Mouse (Mus musculus) kidney, postnatal 4 days (tissue): ENCODE measurements around the gene Nes.

ENCODE experiments used
- DNase-seq, 2 experiments: peaks; one replicate each; pipeline ENCODE4 v3.0.0; 2021; ENCODE audit warnings: mixed read lengths in 2 of 2

The Nes gene

DNA sequence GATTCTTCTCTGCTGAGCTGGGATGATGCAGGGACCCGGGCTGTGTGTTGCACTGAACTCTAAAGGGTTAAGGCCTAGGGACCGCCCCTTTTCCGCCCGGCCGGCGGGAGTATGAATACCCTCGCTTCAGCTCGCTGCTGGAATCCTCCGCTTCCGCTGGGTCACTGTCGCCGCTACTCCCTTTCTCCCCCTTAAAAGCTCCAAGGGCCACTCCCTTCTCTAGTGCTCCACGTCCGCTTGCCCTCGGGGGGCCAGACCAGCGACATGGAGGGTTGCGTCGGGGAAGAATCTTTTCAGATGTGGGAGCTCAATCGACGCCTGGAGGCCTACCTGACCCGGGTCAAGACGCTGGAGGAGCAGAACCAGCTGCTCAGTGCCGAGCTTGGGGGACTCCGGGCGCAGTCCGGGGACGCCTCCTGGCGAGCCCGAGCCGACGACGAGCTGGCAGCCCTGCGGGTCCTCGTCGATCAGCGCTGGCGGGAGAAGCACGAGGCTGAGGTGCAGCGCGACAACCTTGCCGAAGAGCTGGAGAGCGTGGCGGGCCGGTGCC, at the start of gene Nes:
Gene Nes, plus strand, starts transcription at position 140 of the 550 bp plus-strand sequence.
- peak; percentile 89 to 93 for DNase-seq

DNA sequence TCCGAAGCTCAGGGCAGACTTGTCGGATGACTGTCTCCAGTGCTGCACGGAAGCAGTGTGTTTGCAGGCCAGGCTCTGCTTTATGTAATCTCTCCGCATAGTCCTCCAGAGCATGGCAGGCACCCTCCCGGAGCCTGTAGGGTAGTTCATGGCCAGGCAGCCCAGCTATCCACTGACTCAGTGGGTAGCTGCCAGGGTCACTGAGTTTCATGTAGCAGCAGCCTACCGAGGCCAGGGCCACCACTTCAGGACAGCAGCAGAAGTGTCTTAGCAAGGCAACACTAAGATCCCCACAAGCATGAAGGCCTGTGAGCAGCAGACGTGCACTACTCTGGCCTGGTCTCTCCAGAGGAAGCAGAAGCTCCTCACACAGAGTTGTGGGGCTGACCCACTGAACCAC, 45.9 kb upstream of the Nes start:
- DNase-seq: no peak

DNA sequence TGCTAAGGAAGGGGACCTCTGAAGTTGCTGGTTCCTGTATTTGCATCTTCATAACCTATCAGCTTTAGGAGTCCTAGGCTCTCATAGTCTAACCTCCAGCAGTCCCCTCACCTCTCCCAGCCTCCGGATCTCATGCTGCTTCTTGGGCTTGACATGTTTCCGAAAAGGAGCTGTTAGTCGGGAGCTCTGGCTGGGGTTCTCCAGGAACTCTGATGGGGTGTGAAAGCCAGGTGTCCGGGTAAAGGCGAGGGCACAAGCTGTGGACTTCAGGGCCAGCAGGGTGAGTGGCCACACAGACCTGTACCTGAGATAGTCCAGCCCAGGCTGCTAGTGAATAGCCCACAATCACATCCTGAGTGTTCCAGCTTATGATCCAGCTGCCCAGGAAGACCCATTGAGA, 43.4 kb upstream of the Nes start:
- DNase-seq: no peak

DNA sequence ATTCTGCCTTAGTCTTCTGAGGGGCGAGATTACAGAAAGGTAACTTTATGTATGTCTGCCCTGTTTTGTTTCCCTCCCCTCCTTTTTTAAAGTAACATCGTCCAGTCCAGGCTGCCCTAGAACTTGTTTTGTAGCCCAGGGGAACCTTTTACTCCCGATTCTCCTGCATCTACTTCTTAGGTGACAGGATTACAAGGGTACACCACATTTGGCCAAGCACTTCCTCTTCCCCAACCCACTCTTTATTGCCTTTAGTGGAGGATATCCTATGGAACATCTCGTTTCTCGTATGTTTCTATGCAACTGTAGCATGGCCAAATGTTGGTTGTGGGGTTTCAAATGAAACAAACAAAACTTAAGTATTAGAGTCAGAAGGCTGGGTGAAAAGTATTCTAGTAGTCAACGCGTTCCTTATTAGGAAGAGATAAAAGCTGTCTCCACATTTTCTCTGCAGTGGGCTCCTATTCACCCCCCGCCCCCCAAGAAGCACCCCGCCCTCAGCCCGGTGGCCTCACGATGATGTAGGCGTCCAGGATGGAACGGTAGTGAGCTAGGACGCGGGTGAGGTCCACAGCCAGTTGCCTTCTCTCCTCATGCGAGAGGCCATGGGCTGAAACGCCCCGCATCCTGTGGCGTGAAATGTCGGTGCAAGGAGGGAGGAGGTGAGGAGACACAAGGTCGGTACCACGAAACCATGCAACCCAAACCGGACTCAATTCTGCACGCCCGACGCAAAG, 41.4 kb upstream of the Nes start:
- no peak for DNase-seq

DNA sequence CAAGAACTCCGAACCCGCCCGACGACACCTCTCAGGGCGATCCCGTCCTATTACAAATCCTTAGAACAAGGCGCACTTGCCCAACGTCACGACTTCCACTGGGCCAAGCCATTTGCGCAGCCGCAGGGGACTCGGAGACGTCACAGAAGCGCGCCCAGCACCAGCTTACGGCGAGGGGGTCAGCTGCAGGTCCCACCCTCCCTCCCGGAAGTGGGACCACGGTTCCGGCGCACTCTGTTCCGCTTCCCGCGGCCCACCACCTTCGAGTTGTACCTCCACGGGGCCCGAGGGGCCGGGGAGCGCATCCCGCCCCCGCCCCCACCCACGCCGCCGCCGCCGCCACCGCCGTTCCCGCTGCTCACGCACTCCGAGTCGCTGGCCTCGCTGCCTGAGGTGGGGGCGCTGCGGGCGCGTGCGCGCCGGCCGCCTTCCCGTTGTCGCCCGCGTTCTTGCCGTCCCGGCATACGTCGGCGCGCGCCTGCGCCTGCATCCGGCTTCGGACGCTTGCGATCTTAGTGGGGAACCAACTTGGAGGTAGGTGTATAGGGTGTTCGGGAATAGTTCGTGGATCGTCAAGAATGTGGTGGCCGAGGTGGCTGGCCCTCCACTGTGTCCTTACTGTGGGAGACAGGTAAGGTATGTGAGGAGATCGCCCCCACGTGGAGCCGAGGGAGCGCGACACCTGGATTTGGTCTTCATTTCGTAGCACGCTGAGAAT, 40.6 kb upstream of the Nes start, which contains the start of the genes Isg20l2 and Rrnad1:
Gene Isg20l2, plus strand, starts transcription at position 237 of the 718 bp plus-strand sequence.
Gene Rrnad1, minus strand, starts transcription at position 640 of the 718 bp plus-strand sequence.
- peak; percentile 98 to 99 for DNase-seq

DNA sequence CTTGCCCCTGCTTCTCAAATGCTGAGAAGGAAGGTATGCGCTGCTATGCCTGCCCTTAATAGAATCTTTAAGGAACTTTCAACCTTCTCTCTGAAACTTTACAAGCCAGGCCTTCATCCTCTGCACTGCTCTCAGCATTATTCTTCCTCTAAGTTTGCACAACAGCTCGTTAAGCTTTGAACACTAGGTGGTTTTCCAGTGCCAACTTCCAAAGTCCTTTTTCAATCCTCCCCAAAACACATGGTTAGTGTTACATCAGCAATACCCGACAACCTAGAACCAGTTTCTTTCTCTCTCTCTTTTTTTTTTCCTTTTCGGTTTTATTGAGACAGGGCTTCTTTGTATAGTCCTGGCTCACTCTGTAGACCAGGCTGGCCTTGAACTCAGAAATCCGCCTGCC, 36.9 kb upstream of the Nes start:
- DNase-seq: no peak

DNA sequence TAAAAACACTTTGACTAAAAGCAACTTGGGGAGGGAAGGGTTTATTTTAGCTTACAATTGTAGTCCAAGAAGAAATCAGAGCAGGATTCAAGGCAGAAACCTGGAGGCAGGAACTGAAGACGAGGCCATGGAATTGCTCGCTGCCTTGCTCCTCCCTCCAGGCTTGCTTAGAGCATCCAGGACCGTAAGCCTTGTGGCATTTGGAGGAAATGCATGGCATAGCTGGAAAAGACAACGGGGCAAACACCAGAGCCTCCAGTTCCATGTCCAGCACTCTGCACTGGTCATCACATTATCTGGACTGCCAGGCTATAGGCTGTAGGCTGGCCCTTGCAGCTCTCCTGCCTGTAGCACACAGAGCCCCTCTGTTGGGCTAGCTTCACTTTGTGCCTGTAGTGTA, 36.4 kb upstream of the Nes start:
- DNase-seq: no peak

DNA sequence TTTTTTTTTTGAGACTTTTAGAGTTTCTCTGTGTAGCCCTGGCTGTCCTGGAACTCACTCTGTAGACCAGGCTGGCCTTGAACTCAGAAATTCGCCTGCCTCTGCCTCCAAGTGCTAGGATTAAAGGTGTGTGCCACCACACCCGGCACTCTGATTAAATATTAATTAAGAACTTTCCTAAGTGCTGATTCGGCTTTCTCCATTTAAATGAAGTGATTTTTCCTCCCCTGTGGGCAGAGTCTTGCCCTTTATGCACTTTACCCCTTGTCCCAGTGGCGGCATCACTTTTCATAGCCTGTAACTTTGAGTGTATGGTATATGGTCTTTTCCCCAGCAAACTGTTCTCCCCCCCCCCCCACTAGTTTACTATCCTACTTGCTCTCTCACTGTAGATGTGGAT, 35.7 kb upstream of the Nes start:
- no peak for DNase-seq

DNA sequence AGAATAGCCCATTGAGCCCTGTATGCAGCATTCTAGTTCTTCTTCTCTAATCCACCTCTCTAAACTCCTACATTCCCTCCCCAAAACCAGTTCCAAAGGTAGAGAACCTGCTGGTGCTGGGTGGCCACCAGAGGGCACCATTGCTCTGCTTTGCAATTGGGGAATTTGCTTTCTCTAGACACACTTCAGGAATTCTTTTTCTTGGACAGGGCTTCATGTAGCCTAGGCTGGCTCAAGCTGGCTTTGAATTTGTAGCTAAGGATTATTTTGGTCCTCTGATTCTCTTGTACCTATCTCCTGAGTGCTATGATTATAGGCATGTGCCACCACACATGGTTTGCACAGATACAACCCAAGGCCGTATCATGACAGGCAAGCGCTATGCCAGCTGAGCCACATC, 35.1 kb upstream of the Nes start:
- peak; percentile 94 to 96 for DNase-seq

DNA sequence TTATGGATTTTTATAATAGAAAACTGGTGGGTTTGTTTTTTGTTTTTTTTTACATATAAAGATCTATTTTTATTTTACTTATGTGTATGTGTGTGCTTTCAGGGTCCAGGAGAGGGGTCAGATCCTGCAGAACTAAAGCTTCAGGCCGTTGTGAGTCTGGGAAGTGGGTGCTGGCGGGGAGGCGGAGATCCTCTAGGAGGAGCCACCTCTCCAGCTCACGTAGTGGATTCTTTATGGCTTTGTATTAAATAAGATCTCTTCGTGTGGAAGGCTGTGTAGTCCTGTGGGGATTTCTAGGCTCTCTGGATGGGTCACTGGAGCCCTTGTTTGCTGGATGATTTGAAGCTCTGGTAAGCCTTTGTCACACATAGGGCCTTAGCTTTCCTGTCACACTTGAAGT, 30.3 kb upstream of the Nes start:
- DNase-seq: no peak

DNA sequence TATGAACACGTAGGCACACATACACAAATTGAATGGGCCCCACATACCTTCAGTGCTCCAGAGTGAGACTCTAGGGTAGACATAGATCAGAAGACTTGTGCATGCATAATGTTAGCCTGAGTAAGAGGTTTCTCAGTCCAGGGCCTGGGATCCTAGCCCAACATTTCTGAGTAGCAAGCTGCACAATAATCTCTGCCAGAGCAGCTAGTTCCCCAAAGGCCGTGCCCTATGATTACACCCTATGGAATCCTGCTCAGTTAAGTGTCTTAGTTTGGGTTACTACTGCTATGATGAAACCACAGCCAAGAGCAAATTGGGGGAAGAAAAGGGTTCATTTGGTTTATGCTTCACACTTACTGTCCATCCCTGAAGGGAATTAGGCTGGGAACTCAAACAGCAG, 28.4 kb upstream of the Nes start:
- no peak for DNase-seq

DNA sequence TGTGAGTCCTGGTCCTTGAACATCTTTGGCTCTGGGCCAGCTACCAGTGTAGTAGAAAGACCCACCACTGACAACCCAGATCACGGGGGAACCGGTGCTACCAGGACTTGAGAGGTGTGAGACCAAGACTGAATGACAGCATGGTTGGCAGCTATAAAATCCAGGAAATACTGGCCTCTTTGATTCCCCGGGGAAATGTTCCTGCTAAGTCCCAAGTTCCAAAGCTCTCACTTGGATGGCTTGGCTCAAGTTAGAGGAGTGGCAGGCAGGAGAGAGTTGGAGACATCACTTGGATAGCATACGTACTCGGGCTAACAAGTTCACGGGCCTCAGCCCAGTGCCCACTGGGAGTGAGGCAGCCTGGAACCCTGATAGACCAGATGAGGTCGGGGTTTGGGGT, 27.3 kb upstream of the Nes start:
- DNase-seq: no peak

DNA sequence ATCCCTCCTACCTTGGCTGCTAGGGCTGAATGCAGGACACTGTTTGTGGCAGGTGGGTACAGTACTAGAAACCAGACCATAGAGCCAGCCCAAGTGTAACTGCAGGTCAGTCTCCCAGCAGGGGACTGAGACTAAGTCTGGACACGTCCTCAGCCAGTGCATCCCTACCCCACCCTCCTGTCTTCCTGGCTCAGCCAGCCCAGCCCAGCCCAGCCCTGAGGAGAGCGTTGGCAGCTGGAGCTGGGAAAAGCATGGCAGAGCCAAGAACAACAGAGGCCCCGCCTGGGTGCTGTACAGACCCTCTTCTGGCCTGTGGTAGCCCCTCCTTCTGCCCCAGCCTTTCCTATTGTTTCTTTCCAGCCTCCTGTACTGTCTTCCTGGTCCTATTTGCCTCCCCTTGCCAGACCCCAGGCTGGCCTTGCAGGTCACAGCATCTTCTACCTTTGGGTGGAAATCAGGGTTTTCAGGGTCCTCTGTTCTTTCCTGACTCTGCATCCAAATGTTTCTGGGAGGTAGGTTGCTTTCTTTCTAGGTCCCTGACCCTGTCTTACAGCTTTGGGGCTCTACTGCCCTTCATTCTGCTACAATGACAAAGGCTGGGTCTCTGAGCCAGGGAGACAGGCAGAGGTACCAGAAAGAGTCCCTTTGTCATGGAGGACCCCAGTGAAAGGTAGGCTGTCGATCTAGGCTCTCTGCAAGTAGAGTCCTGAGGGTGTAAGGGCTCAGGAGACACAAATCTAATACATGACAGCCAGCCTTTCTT, 25.9 kb upstream of the Nes start:
- DNase-seq: no peak

DNA sequence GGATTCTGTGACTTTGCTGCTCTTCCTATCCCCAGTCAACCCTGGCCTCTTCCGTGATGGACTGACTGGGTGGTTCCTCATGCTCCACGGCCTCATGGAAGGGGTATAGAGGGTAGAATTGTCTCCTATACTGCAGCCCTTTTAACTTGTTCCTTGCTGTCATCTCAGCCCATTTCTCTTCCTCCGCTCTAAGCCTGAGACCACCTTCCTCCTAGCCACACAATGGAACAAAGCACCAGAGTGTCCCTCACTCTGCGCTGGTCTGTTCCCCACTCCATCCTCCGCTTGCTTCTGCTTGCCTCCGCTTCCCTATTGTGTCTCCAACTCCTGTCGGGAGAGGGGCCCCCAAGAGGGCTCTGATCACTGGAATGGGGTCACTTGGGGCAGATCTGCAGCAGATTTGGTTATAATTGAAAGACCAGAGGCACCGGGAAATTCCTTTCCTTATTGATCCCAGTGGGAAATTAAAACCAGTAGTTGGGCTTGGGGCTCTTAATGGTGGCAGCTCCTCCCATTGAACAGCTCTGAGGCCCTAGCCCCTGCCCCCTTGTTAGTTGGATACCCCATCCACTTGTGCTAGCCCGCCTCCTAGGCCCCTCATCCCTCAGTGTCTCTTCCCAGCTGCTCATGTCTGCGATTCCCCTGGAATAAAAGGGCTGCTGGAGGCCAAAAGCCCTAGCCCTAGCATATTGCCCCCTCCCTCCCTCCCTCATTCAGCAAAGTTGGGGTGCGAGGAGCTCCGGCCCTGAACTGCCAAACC, 24.9 kb upstream of the Nes start:
- DNase-seq: no peak

DNA sequence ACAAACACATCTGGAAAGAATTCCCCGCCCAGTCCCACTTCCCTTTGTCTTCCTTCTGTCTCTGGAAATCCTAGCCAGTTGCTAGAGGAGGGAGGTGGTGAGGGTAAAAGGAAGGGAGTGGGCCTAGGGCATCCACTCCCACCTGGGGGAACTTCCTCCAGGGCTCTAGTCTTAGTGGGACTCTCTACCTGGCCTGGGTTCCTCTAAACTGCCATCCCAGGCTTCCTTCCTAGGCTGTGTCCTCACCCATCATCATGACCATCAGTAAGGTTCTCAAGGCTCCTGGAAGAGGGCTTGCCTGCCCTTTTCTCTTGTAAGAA, 24.4 kb upstream of the Nes start:
- no peak for DNase-seq

DNA sequence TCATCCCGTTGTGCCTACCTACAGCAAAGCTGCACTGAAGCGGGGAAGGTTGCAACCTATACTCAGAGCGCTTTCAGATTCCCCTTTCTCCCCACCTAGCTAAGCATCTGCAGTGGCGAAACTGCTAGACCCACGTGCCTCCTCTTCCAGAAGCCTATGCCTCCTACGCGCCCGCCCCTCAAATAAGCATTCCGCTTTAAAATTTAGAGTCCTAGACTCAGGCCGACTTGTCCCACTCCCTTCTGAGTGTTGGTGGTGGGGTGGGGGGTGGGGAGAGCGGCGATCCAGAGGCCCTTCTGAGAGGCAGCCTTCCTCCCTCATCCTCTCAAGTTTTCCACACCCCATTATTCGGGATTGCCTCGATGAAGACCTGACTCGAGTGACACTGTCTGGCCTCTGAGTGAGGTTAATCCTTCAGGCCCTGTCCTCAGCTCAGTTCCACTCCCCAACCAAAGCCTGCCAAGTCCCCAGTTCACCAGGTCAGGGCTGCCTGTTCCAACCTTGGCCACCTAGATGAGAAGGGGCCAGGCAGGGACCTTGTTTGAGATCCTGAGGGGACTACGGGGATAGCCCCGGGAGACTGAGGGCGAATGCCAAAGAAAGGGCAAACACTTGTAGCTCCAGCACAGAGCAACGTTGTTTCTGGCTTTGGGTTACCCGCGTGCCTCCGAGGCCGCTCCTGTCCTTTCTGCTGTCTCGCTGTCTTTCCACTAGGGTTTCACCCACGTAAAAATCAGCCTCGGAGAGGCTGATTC, 23.6 kb upstream of the Nes start:
- peak; percentile 48 to 56 for DNase-seq

DNA sequence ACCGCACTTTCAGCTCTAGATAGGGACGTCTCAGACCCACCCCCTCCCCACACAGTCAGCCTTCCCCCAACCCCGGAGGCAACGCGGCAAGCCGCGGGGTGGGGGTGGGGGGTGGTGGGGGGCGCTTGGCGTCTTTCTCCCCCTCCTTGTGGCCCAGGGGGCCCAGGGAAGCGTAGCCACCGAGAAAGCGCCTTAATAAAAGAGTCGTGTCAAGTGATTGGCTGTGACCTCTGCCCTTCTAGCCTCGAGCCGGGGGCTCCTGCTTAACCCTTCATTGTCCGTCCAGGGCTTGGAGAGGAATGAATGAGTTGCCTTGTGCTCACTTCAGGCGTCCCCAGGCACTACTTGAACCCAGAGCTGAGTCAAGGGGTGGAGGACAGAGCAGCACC, 23.1 kb upstream of the Nes start:
- no peak for DNase-seq

DNA sequence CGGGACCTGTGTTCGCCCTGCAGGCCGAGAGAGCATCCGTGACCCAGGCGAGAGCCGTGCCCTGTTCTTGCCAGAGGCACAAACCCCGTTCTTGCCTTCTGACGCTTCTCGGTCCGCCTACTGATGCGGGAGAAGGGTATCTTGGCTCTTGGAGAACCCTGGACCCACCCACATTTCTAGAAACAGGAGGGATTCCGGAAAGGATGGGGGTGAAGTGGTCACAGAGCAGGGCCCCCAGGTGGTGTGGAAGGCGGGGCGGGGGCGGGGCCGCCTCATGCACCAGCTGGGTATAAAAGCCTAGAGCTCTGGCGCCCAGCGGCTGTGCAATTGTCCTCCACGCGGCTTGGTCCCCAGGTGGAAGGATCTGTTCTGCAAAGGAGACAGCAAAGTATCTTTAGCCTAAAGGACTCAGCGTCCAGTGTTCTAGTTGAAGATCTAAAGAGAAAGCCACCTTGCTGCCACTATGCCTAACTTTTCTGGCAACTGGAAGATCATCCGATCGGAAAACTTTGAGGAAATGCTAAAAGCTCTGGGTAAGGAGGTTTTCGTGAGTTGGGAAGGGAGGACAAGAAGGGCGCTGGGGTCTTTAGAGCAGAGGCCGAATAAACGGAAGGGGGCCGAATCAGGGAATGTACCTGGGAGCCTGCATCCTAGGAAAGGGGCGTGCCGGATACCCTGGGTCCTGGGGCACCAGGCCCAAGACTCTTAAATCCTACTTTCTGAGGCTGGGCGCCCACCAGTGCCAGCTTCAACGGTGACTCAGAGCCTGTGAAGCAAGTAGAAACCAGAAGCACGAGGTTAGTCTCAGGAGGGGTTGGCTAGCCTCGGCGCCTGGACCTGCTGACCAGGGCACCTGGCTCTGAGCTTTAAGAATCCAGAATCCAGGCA, 22.3 kb upstream of the Nes start, which contains the start of gene Crabp2:
Gene Crabp2, plus strand, starts transcription at position 289 of the 888 bp plus-strand sequence.
- DNase-seq: peak in 1 of 2 experiments; percentile 50

DNA sequence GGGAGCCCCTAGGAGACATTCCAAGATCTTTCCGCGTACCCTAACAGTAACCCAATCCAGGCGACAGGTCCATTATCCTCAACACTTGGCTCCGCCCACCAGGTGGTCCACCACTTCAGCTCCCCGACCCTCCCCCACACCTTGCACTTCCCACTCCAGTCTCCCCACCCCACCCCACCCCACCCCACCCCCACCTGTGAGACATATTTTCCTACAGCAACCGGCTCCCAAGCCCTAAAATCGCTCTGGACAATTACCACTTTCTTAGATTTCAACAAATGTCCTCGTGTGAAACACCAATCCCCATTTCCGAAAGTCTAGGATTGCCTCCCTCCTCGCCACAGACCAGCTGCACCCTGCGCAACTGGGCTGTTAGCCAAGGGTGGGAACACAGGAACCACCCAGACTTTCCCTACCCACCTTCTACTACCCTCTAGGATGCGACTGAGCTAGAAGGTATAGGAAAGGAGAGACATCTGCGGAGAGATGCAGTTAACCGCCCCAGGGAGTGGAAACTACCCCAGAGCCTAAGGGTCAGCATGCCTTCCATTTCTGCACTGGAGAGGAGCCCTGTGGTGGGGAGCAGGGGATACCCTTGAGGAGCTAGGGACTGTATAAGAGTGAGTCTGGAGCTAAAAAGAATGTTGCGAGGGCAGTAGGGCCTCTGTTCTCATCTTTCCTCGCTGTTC, 21.5 kb upstream of the Nes start:
- no peak for DNase-seq

DNA sequence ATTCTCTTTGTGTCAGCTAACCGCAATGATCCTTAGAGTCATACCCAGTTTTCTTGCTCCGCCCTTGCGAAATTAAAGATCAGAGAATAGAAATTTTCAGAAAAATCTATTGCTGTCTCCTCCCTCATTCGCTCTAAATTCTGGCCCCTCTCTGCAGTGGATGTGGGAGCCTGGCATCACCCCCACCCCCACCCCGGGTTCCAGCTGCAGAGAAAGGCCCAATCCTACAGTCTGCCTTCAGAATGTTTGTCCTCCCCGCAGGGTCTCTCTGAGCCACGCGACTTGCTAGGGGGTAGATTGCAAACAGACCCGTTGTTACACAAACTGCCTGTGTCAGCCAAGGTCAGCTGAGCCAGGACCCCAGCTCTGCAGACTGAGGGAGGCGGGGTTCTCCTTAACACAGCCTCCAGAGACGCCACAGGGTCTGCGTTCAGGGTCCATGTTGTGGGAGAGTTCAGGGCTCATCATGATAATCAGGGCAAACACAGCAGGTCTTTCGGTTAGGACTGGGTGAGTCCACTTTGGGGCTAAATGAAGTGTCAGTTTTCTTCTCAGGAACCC, 20.8 kb upstream of the Nes start:
- no peak for DNase-seq
